Mouse (Mus musculus) adrenal gland, postnatal 0 days (tissue): ENCODE measurements around the gene Ubn2. TPM values are rescaled to one million over a fixed set of nuclear protein-coding genes. Genes with fewer than 3 reads are reported as not detected.

ENCODE experiments used
- microRNA-seq: library from miRNA; unstranded; fragments of <30 nt; microRNA quantifications from one replicate; pipeline ENCODE4, GENCODE M21; 2016; ENCODE audit warnings: borderline replicate concordance; ENCODE audit not compliant: insufficient number of aligned reads
- polyA plus RNA-seq: library from polyadenylated mRNA; unstranded; fragments of >200 nt; fragmentation: Nextera tagmentation; extraction: Ambion mirVana; gene quantifications from 2 replicates; pipeline ENCODE4 v1.2.1, GENCODE M21; 2015

Gene Ubn2
- 8.7 and 10.1 TPM in 2 replicates for polyA plus RNA-seq

DNA sequence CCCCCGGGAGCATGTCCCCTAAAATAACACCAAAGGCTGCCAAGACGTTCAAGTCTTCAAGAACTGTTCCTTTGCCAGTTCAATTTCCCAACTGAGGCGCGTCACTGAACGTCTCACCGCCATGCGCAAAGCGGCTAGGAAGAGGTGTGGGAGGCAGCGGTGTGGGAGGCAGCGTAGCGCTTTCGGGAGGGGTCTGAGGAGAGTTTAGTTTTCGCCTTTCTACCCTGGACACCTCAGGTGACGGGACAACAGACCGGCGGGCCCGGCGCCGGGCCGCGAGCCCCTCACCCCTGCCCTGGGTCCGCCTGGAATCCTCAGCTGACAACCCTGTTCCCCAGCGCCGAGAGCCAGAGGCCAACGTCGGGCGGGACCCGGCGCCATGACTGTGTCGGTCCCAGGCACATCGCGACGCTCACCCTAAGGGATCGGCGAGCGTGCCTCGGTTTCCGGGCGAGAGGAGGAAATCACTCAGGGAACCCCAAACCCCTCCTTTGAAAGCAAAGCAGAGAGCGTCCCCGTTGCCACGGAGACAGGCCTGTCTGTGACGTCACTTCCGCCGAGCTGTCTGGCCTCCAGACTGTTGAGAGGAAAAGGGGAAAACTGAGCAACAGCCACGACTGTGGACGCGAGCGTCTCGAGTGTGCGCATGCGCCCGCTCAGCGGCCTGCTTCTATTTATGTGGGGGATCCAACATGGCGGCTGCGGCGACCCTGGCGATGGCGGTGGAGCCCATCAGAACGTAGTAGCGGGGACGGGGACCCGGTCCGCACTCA lies at the start of gene Ubn2:
Gene Ubn2 (plus strand): TSS at position 690 of the 773 bp plus-strand sequence.

GRCm38 (mm10) chr6:38533428-38534405 lies 100.0 kb downstream of the Ubn2 start, which contains the start of gene Fmc1:
Gene Fmc1, plus strand, starts transcription at chr6:38533502.

DNA sequence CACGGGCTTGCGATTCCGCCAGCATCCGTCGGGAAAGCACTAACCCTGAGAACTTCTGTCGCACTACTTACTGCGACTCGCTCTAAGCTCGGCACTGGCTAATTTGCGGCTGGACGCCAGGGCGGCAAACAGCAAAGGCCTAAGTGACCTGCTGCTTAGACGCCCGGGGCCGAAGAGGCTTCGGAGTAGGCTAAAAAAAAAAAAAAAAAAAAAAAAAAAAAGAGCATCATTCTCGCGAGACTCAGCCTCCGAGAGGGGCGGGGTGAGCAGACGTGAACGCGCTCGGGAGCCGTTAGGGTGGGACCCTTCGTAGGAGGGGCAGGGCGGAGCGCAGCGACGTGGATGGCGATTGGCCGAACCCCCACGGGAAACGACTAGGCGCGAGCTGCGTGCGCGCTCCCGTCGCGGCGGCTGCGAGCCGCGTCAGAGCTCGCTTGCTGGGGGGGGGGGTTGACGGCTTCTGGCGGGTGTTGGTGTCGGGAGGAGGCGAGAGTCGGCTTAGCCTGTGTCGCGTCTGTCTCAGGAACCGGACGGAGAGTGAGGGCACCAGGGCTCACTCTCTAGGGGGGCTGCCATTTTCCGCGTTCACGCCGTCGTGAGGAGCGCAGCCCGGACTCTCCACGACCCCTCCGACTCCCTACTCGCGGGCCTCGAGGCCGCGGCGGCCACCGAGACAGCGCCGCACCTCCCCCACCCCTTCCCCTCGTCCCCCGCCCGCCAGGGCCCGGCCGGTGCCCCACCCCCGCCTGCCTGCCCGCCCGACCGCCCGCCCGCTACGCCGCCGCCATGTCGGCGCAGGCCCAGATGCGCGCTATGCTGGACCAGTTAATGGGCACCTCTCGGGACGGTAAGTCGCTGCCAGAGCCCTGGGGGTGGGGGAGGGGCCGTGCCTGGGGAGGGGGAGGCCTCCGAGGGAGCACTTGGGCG lies 117.6 kb downstream of the Ubn2 start, which contains the start of gene Luc7l2:
Gene Luc7l2 (plus strand): TSS at position 273 of the 927 bp plus-strand sequence.

Small RNA genes lying within 50 kb of the gene (microRNA-seq; reads per million reads assigned to microRNA genes)
- gene Mir7670 = 1.4 reads per million

Other genes with a start within 250 kb of the Ubn2 start
- 2.5 and 3.1 TPM in 2 replicates for gene D630045J12Rik, start 179.9 kb upstream of the Ubn2 start, polyA plus RNA-seq
- gene Zc3hav1l, start 134.7 kb upstream of the Ubn2 start, polyA plus RNA-seq = 3.1 and 3.5 TPM in 2 replicates
- 13.2 and 26.2 TPM in 2 replicates for gene Zc3hav1, start 79.3 kb upstream of the Ubn2 start, polyA plus RNA-seq
- gene Ttc26, start 52.5 kb upstream of the Ubn2 start, polyA plus RNA-seq = 2.1 and 2.3 TPM in 2 replicates
- 190 and 246 TPM in 2 replicates for gene Fmc1, start 99.6 kb downstream of the Ubn2 start, polyA plus RNA-seq
- 20.1 and 44.8 TPM in 2 replicates for gene Luc7l2, start 117.4 kb downstream of the Ubn2 start, polyA plus RNA-seq
- 0.25 and 1.6 TPM in 2 replicates for gene Klrg2, start 203.3 kb downstream of the Ubn2 start, polyA plus RNA-seq
- gene Clec2l, start 229.1 kb downstream of the Ubn2 start, polyA plus RNA-seq = 10.4 and 10.9 TPM in 2 replicates